Mouse (Mus musculus): Measurements from ENCODE around the gene Il4ra. TPM values are rescaled to one million over a fixed set of nuclear protein-coding genes. Genes with fewer than 3 reads are reported as not detected.

The Il4ra gene
- total RNA-seq, 2 experiments from 2014 or later, result 4.3 to 4.7 TPM

GRCm38 (mm10) chr7:125549916-125550315, 2.0 kb upstream of the Il4ra start:
- peak; percentile 3 for DNase-seq

GRCm38 (mm10) chr7:125550881-125551381, 989 bp upstream of the Il4ra start:
- DNase-seq, result peak; percentile 66

DNA sequence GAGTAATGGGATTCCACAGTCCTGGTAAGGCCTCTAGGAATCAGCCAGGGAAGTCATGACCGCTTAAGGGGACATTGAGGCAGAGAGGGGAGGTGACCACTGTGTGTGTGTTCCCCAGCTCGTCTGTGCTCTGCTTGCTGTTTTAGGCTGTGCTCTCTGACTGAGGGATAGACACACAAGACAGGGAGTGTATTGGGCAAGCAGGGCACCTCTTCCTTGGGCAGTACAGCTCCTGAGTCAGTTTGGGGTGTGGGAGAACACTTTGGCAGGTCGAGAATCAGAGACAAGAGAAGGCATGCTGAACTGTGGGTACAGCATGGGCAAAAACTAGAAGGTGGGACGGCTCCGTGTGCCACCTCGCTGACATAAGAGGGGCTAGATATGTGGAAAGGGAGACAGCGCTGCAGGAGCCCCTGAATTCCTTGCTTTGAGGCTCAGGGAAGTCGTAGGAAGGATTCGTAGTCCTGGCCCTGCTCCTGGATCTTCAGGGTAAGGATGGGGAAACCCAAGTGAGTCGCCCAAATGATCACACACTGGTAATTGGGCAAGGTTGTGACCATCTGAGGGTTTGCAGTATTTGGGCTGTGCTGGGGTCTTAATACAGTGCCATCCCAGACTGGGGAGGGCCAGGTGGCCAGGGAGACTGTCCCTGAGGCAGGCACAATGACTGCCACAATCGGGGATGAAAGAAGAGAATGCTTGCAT, 1.1 kb downstream of the Il4ra start:
- peak; percentile 5 for DNase-seq

DNA sequence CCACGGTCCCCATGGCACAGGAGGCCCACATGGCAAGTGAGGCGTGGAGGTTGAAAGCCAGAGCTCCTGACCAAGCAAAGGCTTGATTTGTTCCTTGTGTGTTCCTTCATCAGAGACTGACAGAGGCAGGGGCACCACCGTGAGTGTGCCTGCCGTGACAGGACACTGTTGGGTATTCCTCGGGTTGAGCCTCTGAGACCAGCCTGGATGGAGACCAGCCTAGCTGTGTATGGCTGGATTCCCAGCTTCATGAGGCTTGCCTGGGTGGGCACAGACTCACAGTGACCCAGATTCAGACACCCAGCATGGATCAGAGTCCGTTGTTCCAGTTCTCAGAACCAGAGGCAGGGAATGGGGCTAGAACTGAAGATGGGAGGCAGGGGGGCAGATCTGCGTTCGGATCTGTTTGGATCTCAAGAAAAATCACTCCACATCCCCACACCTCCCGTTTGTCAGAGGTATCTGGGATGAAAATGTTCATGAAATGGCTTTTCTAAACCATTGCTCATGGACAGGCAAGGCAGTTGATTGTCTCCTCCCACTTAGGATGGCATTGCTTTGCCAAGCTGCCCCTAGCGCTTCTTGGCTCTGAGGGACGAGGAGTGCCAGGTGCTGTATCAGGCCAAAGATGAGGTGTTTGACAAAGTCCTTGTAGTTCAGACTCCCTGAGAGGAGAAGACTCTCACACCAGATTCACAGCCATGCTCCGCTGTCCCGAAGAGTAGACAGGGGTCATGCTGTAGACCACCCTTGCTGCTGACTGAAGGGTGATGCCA, 1.9 kb downstream of the Il4ra start:
- no peak for DNase-seq

DNA sequence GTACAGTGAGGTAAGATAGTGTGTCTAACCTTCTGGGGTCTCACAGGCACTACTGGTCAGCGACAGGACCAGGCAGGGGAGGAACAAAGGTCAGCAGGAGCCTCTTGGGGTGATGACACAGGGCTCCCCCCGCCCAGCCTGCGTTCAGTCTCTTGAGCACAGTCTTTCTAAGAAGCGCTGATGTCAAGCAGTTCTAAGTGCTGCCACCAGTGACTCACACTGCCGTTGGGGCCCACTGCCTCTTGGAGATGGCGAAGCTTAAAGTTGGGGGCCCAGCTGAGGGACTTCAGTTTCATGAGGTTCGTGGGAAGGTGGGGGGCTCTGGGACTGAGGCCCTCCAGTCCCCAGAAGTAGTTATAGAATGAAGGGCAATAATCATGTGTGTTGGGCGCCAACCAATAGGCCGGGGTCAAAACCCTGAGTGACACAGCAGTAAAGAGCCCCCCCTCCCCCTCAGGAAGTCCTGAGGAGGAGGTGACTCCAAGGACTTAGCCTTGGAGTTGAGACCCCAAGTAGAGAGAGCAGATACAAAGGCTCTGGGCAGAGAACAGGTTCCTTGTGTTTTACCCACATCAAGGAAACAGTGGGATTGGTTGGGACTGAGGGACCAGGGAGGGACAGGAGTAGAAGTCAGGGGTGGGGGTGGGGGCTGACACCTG, 2.7 kb downstream of the Il4ra start:
- no peak for DNase-seq

DNA sequence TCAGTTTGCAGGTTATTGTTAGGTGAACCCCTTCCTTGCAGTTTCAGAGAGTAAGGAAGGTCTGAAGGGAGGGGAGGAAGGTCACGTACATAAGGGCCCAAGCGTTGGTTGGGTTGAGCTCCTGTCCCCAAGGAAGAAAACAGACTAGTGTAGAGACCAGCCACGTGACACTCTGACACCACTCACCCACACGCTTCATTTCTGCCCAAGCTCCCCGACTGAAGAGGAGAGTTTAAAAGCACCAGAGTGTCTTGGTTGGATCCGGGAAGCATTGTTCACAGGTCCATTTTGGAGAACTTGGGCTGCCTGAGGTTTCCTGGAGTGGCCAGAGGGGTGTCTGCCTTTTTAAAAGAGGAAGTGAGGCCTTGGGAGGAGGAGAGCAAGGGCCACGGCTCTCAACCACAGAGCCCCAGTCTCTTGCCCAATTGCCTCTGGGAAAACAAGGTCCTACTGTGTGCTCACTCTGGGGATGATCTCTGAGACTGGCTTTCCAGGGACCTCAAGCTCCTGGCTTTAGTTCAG, 3.5 kb downstream of the Il4ra start:
- no peak for DNase-seq

- no peak for DNase-seq
These were observed 4.2 kb downstream of the Il4ra start for GRCm38 (mm10) chr7:125556096-125556495.

DNA sequence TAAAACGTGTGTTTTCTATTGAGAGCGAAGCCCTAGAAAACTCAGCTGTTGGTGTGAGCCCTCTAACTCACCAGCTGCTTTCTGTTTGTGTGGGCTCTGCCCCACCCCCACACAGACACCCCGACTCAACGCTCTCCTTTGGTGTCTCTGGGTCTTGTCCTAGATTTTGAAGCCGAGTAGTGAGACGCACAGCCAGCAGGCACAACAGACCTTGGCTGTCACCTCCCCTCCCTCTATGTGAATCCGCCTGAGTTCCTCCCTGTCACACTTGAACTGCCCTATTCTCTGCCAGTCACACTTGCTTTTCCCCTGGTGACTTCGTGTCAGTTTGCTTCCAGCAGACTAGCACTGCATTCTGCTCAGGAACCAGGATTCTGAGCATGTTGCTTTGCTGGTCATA, 4.9 kb downstream of the Il4ra start:
- DNase-seq, result no peak

GRCm38 (mm10) chr7:125558401-125558945, 6.6 kb downstream of the Il4ra start:
- no peak for DNase-seq

- DNase-seq, result no peak
These were observed 7.1 kb downstream of the Il4ra start for GRCm38 (mm10) chr7:125558997-125559396.

DNA sequence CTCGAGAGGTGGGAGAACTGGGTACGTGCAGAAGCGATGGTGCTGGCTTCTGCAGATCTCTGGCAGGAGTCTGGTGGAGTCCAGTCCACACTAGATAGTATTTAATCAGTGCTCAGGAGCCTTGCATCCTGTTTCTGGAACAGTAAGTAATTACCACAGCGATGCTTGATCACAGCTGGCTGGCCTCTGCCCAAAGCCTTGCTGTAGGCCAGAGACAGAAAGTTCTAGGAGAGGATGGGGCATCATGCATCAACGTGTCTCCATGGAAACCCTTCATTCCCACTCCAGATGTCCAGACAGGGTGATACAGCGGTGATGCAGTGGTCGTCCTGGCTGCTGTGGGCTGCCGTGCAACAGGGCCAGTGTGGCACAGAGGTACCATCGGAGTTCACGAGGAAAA, 7.6 kb downstream of the Il4ra start:
- peak; percentile 68 for DNase-seq

GRCm38 (mm10) chr7:125560146-125560785, 8.3 kb downstream of the Il4ra start:
- peak; percentile 60 for DNase-seq

DNA sequence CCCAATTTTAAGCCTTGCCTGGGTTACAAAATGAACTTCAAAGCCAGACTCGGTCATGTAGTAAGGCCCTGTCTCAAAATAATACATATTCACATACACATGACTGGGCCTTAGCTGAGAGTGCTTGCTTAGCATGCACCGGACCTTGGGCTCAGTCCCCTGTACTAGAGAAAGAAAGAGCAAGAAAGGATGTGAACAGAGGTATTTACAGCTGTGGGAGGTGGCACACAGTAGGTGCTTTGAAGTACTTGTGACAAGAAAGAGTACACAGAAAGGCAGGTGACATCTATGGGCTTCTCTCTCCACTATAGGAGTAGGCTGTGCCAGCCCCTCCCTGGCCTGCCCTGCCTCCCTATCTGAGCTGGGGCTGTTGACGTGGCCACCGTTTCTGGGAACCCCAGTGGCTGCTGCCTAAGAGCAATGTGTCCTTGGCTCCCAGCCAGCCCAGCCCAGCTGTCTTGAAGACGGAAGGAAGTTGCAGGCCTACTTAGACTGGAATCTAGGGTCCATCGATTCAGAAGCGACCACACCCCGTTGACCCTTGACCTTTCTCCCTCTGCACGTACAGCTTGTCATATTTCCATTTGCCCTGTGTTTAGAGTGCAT, 9.3 kb downstream of the Il4ra start:
- peak; percentile 89 for DNase-seq

DNA sequence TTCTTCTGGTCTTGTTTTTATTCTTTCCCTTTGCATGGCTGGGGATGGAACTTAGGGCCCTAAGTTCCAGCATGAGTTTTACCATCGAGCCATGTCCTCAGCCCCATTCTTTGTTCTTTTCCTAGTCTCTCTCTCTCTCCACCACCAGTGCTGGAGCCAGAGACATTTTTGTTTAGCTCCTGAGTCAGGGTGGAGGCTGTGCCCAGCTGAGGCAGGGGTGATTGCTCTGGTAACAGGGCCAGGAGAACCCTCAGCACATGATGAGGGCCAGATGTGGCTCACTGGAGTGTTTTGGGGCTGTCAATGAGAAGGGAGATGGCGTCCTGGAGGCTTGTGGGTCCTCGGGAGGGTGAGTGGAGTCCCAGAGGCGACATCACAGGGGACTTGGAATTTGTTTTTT, 10.5 kb downstream of the Il4ra start:
- DNase-seq, result no peak

DNA sequence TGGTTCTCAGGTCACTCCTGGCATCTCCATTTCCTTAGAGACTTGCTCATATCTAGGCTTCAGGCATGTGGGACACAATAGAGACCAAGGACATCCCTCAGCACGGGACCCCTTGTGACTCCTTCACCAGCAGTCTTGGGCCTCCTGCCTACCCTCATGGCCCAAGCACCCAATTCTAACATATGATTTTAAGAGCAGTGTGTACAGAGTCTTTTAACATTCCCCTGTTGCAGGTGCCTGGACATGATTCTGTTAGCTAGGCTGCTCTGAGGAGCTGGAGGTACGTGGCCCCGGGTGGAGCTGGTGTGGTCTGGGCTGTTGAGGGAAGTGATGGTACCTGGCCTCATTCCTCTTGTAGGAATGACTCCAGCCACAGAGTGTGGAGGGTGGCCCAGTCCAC, 11.2 kb downstream of the Il4ra start:
- DNase-seq, result no peak

GRCm38 (mm10) chr7:125564316-125565024, 12.6 kb downstream of the Il4ra start:
- DNase-seq, result no peak

GRCm38 (mm10) chr7:125565516-125566285, 13.8 kb downstream of the Il4ra start:
- DNase-seq, result no peak

- no peak for DNase-seq
These were observed 14.5 kb downstream of the Il4ra start for GRCm38 (mm10) chr7:125566420-125566819.

DNA sequence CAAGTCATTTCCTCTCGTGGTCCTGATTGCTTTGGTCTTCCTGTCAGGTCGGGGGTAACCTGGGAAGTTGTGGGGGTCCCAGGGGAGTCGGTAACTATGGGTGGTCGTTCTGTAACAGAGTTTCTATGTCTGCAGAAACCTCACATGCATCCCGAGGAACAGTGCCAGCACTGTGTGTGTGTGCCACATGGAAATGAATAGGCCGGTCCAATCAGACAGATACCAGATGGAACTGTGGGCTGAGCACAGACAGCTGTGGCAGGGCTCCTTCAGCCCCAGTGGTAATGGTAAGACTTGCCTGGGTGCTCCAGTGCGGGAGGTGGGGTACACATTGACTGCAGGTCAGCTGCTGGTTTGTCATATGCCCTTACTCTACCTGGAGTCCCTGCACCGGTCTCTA, 17.0 kb downstream of the Il4ra start:
- DNase-seq, result no peak

DNA sequence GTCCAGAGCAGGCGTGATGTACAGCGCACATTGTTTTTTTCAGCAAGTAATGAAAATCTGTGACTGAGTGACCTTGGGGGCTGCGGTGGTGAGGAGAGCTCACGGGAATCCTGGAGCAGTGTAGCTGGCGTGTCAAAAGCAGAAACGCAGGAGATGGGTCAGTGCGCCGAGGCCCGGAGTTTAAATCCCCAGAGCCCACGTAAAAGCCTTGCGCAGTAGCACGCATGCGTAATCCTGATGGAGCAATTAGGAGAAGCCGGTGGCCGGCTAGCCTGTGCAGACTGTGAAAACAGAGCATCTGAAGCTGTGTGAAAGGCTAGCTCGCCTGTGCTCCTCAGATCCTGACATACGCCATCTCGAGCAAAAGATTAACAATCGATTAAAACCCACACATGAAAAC, 20.0 kb downstream of the Il4ra start:
- DNase-seq, result no peak
